Mouse (Mus musculus): ENCODE measurements around the gene Pld4. TPM values are rescaled to one million over a fixed set of nuclear protein-coding genes. Genes with fewer than 3 reads are reported as not detected.

Pld4 gene
- 1 to 10 TPM; 1.3 to 3.4 TPM for total RNA-seq (2021)
- long read RNA-seq, experiment 1, partial matches to known transcripts: 0 of 7 reads
- long read RNA-seq, experiment 1, other reads (novel, unspliced or antisense): 3 of 7 reads
- long read RNA-seq, experiment 2, partial matches to known transcripts: 1 of 2 reads
- long read RNA-seq, experiment 2, other reads (novel, unspliced or antisense): 0 of 2 reads

DNA sequence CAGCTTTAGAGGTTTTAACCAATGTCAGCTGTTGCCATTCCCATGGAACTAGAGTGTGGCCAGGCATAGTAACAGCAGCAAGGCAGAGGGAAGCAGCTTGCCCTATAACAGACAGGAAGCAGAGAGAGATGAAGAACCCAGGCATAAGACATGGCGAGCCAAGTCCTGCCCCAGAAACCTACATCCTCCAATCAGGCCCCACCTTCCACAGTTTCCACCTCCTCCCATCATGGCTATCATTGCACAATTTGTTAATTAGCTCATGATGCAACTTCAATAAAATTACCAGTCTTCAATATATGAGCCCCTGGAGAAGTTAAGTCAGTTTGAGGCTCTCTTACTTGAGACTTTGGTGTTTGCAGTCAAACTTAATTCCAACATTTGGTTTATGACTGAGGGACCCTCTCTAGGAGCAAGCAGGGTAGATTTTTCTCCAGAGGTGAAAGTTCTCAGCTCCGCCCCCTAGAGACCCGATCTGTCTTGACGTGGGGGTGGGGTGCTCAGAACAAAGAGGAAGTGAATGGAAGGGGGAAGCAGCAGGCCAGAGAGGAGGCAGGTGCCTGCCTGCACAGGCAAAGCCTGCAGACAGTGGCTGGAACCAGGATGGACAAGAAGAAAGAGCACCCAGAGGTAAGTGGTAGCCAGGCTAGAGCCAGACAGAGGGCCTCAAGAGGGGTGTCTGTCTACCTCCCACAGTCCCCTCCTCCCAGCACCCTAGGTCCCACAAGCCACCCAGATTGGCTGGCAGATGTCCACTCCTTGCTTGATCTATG lies at the start of gene Pld4:
Pld4 (plus strand) TSS at position 502 of the 773 bp plus-strand sequence.
- DNase-seq (ENCODE audit: low spot score): no peak

DNA sequence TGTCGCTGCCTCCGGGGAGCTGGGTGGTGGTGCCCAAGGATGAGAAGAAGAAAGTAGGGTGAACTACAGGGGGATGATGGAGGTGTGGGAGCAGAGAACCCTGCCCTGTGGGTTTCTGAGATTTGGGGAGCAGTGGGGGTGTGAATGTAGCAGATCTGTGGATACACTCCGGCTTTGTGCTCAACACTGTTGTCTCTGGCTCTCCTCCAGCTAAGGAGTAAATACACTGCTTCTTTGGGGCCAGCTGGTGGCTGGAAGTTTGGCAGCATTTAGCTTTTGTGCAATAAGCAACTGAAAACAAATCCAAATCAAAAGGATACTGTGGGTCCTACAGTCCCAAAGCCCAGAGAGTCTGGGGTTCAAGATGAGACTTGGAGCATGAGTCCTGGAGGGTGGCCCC lies 46.5 kb upstream of the Pld4 start:
- DNase-seq (ENCODE audit: low spot score): peak; percentile 32

DNA sequence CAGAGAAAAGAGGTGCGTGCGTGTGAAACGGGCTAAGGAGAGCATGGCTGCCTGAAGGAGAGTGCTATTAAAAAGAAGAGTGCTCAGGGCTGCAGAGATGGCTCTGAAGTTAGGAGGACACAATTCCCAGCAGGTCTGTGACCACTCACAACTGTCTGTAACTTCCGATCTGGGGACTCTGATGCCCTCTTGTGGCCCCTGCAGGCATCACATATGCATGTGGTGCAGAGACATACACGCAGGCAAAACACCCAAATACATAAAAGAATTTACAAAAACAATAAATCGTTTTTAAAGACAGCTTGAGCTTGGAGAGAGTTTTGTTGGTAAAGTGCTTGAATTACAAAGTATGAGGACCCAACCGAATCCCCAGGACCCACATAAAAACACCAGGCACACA lies 43.3 kb upstream of the Pld4 start:
- DNase-seq (ENCODE audit: low spot score): peak; percentile 34

DNA sequence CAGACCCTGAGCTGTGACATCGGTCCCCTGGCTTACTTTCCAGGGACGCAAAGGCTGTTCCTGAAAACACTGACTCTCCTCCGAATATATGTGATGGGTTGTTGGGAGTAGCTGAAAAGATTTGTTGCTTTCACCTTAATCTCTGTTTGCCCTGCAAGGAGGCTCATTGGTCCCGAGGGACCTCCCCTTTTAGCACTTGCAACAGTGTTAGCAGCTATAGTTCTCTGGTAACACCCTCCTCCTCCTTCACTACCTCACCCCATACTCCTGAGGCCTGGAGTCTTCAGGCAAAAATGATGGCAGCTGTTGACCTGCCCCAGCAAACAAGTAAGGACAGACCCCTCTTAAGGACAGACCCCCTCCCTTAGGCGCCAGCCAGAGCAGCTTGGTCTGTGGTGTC lies 41.5 kb upstream of the Pld4 start:
- no peak for DNase-seq (ENCODE audit: low spot score)

DNA sequence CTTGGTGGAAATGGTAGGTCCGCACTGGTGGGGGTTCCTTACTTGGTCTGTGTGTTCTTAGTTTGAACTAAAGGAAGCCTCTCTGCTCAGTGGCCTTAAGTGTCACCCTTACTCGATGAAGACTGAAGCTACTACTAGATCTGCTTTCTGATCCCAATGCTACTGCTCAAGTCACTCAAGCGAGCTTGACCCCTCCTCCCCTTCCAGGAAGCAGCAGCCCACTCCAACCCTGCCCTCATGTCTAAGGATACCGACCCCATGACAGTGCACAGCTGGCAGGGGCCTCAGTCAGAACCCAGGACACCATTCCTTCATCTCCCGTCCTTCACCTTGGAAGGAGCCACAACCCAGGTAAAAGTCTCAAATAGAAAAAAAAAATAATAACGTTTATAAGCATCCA lies 40.2 kb upstream of the Pld4 start, which contains the start of gene Cep170b:
Cep170b (plus strand) TSS at position 240 of the 400 bp plus-strand sequence.
- no peak for DNase-seq (ENCODE audit: low spot score)

DNA sequence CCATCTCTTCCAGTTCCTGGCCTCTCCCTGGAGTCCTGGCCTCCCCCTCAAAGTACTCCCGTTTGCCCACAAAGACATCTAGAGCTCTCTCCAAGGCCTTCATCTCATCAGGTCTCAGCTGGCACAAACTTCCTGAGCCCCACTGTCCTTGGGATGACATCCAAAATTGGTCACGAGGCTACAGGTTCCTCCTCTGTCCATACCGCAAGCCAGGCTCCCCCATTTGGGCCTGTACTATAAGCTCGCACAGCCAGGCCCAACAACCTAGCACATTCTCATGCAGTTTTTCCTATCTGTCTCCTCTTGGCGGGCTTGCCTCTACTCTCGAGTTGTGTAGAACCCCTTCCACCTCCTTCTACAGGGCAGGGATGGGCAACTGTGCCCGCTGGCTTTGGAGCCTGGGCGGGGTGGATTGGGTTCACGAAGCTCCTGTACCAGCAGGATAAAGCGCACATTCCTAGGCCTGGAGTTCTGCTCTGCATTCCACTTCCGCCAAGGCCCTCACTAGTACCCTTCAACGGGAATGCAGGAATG lies 39.5 kb upstream of the Pld4 start:
- DNase-seq (ENCODE audit: low spot score): no peak

DNA sequence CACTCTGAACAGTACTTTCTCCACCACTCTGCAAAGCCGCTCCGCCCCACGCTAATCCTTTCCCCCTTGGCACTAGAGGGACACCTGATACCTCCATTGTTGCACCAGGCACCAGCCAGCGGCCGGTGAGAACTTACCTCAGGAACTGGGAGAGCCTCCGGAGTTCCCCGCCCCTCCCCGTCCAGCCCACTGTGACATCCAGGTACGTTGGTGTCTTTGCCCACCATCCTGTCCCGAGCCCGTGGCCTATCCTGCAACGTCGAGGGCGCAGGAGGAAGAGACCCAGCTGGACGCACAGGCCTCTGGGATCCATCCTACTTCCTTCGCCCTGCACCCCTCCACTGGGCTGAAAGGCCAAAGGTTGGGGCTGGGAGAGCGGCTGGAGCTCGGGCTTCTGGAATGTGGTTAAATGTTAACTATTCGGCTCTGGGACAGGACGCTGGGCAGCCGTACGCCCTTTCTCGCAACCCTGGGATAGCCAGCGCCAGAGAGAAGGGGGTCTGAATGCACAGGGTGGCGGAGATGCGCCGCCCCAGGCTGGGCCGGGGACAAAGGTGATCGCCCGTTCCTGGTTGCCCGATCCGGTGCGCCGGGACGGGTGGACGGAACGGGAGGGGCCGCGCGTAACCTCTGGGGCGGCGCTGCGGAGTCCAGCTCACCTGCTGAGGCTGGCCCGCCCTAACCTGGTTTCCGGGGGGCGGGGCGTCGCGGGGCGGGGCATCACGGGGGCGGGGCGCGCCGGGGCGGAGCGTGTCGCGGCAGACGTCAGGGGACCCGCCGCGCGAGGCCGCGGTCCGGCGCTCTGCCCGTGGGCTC lies 38.8 kb upstream of the Pld4 start:
- DNase-seq (ENCODE audit: low spot score): no peak

DNA sequence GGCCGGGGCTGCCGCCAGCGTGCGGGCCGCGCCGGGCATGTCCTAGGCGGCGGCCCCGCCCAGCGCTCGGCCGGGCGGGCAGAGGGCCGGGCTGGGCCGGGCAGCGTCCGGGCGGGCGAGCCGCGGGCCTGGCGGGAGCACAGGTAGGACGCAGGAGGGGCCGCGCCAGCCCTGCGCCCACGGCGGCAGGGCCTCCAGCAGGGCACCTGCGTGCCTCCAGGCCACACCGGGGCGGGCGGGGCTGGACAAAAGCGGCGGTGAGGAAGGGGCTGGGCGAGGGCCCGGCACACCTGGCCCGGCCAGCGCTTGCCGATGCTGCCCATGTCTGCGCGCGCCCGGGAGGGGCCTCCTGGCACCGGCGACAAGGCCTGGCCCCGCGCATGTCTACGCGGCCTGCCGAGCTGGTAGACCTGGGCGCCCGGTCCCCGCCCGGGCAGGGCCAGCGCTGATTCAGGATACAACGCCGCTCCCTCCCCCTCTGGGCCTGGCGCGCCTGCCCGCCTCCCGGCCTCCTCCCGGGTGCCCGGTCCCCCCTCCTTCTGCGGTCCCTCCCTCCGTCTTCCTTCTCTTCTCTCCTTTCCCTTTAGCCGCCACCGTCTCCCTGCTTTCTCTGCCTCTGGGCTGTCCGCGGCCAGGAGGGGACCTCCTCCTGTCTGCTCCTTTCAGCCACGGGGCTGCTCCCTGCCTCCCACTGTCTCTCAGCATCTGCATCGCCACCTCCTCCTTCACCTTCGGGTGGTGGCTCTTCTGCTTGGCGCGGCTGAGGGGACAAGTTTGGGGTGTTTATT lies 38.0 kb upstream of the Pld4 start:
- peak; percentile 48 for DNase-seq (ENCODE audit: low spot score)

DNA sequence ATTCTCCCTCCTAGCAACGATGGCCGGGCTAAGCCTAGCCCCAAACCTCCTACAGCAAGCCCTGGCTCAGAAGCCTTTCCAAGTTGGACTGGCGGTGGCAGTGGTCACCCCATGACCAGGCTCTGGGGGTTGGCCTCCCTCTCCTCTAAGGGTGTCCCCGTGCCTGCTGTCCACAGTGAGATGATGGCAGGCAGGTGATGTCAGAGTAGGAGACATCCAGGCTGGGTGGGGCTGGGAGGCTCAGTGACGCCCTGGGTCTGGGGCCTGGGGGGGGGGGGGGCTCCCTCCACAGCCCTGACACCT lies 37.5 kb upstream of the Pld4 start:
- DNase-seq (ENCODE audit: low spot score): no peak

DNA sequence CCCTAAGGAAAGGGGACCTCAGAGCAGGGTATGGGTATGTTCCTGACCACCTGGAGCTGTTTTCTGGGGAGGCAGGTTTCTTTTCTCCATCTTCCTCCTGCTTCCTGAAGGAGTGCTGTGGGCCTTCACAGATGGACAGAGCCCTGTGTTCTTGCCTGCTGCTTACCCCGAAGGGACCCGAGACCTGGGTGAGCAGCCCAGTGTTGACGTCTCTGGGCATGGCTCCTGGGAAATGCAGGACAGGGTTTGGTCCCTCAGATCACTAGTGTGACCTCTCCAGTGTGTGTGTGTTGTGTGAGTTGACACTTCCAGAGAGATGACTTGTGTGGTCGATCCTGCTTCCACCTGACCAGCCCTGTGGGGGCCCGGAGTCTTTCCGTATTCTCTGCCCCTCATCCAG lies 37.0 kb upstream of the Pld4 start:
- DNase-seq (ENCODE audit: low spot score): no peak

DNA sequence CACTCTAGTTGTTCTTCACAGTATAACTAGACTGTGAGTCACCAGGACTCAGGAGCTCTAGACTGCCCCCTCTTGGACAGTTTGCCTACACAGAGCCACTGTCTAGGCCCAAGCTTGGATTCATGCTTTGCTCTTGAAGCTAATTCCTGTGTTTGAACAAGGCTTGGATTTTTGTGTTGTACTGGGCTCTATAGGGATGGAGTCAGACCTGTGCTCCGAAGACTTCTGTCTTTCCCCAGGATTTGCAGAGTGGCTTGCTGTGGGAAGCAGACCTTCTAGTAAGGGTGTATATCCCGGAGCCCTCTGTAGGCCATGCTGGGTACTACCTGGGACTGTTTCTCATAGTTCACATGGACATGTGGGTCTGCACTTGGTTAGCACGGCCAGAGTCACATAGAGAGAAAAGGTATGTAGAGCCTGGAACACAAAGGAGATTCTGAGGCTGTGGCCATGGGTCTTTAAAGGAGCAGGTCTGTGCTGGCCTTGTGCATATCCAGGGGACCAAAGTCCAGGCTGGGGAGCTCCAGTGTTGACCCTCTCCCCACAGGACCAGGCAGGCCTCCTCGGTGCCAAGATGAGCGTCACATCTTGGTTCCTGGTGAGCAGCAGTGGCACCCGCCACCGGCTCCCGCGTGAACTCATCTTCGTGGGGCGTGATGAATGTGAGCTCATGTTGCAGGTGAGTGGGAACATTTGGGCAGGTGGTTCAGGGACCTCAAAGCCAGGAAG lies 36.2 kb upstream of the Pld4 start:
- peak; percentile 48 for DNase-seq (ENCODE audit: low spot score)

DNA sequence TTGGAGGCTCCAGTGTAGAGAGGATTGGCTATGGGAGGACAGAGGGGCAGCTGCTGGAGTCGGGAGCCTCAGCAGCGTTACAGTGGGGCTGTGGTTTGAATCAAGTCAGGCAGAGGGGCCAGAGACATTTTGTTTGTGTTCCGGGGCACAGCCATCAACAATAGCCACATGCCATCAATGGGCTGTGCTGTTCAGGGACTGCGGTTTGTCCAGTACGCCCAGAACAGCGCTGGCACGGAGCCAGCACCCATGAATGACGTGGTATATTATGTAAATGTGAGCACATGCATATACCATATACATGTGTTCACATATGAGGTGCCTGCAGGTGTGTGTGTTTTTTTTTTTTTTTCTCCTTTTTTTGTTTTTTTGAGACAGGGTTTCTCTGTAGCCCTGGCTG lies 32.7 kb upstream of the Pld4 start:
- DNase-seq (ENCODE audit: low spot score): no peak

DNA sequence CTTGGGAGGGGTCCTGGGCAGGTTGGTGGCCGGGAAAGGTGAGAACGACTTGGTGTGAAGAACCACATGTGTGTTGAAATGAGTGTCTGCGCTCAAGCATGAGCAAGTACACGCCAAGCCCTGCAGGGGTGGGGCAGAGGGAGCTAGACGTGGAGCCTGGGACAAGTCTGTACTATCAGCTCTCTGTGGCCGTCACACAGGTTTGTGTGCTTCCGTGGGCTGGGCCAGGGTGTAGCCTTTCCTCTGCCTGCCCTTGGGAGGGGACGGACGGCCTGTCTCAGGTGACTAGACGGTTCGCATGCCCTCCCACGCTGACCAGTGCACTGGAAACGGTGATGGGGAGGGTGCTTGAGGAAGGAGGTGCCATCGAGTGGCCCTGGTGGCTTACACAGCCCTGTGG lies 29.6 kb upstream of the Pld4 start:
- no peak for DNase-seq (ENCODE audit: low spot score)

DNA sequence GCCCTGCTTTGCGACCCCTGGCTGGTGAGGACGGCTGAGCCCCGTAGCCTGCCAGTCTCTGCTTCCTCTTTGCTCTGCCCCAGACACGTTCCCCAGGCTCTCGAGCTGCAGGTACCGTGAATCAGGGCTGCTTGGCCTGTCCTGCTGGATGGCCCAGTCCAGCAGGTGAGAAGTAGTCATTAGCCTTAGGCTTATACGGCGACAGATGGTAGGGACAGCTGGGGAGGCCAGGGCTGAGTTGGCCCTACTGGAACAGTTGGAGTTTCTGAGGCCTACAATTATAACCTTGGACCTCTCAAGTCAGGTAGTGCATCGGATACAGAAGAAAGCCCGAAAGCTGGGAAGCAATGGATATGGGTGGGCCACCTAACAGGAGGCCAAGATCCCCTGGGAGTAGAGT lies 27.9 kb upstream of the Pld4 start:
- DNase-seq (ENCODE audit: low spot score): no peak

DNA sequence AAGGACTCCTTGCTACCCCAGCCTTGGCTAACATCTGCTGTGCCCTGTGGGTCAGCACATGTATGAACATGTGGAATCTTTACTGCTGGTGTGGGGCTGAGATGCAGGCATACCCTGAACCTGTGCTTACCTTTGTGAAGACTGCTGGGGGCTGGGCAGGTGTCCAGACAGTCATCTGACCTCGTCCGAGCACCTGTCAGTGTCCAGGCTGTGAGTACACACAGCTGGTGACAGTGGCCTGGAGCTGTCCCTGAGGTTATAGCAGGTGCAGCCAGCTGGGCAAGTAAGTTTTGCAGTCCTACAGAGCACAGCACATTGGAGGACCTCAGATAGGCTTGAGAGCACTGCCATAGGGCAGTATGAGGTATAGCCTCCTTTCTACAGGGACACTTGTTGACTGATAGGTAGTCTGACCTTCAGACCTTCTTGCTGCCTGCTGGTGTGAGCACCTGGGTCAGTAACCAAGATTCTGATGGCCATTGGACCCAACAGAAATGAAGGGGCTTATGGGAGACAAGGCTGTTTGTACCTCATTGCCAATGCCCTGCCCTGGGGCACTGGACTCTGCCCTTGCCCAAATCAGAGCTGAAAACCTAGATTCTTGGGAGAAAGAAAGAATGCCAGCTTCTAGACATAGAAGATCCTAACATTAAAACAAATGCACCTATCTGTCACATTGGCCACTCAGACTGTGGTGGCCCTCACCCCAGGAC lies 26.2 kb upstream of the Pld4 start:
- DNase-seq (ENCODE audit: low spot score): no peak

DNA sequence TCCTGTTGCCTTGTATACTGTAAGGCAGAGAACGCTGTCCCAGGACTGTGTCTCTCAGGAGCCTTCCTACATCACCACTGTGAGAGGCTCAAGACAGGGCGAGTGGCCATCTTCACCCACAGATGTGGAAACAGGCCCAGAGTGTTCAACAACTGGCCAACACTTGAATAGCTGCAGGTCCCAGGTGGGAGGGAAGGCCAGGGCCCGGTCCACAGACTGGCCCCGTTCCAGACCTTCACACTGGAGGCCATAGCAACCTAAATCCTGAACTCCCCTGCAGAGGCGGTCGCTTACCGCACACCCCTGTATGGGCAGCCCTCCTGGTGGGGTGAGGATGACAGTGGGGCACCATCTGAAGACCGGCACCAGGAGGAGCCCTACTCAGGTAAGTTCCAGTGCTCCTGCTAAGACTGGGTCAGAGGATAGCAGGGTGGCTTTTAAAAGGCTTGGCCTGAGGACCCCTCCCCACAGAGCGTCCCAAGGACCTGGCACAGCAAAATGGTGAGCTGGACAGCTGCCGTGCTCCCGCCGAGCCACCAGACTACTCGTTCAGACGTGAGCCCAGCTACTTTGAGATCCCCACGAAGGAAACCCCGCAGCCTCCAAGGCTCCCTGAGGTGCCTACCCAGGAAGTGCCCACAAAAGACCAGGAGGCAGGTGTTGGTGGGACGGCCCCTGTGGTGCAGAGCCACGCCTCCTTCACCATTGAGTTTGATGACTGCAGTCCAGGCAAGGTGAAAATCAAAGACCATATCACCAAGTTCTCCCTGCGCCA lies 25.4 kb upstream of the Pld4 start:
- DNase-seq (ENCODE audit: low spot score): no peak

DNA sequence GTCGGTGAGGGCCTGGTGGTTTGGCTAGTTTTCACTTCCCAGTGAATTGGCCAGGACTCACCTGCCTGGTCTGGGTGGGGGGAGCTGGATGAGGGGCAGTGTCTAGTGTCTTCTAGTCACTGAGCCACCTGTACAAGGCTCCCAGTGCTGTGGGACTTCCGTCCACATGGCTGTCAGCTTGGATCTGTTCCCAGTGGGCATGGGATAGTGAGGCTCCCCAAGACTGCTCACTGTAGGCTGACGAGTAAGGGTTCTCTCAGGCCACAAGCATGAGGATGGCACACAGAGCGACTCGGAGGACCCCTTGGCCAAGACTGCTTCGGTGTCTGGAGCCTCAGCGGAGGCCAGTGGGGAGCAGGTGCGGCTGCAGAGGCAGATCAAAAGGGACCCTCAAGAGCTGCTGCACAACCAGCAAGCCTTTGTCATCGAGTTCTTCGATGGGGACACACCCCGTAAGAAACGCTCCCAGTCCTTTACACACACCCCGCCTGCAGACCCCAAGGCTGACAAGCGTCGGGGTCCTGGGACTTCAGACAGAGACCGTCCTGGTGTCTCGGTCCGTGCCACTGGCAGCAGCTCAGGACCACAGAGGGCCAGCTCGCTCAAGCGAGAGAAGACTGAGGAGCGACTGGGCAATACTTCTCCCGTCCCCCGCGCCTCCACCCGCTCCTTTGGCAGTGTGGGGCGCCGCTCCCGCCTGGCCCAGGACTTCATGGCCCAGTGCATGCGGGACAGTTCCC lies 24.4 kb upstream of the Pld4 start:
- DNase-seq (ENCODE audit: low spot score): no peak

DNA sequence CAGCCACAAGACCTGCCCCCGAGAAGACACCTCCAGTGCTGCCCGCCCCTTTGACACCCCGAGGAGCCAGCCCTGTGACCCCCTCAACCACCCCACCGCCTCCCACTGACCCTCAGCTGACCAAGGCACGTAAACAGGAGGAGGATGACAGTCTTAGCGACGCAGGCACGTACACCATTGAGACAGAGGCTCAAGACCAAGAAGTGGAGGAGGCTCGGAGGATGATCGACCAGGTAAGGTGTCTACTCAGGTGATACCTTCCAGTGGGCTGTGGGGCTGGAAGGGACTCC lies 23.9 kb upstream of the Pld4 start:
- DNase-seq (ENCODE audit: low spot score): no peak

DNA sequence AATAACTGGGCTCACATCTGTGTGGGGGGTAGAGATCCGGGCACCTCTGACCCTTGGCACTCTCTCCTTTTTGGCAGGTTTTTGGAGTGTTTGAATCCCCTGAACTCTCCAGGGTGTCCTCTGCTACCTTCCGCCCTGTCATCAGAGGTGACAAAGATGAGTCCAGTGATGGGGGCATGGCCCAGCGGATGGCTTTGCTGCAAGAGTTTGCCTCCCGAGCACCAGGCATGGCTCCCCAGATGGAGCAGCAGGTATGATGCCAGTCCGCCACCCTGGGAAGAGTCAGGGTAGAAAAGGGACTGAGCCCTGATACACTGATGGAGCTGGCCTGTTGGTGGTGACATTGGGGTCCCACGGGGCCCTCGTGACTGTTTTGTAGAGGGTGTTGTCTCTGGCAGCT lies 23.4 kb upstream of the Pld4 start:
- DNase-seq (ENCODE audit: low spot score): no peak

Data from gastrocnemius, adult 18-20 months (tissue).